Mouse (Mus musculus) gastrocnemius, postnatal 25 days (tissue): ENCODE results near the gene Rpl41. TPM values are rescaled to one million over a fixed set of nuclear protein-coding genes. Genes with fewer than 3 reads are reported as not detected.
"Not testable (repeated sequence)": the region's sequence is repeated elsewhere in the genome, so short reads cannot be mapped to it uniquely, and the experiment has no call there.

ENCODE experiments used
- DNase-seq: peaks from one replicate; pipeline ENCODE4 v3.0.0; 2022
- total RNA-seq, 2 experiments: library from RNA; stranded (reverse); gene quantifications; 1 replicate in 1 of 2; 2 replicates in 1 of 2; pipeline ENCODE4 v1.2.3; 2021

The Rpl41 gene
- total RNA-seq, 2 experiments from 2014 or later = 972 to 1,021 TPM

GRCm38 (mm10) chr10:128524732-128525662 lies 24.1 kb downstream of the Rpl41 start:
- DNase-seq = peak; percentile 50

- DNase-seq = no peak
Observed at GRCm38 (mm10) chr10:128524111-128524731, 24.9 kb downstream of the Rpl41 start.

DNA sequence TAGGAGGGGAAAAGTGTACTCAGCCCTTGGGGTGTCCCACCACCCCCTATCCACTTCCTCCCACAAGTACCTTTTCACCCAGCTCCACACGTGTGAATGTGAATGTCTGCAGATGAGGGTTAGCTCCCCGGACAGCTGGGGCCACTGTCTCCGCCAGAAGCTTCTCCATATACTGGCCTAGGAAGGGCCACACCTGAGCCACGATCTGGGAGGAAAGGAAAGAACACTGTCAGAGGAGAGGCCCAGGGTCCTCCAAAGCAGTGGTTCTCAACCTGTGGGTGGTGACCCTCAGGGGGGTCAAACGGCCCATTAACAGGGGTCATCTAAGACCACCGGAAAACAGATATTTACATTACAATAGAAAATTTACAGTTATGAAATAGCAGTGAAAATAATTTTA lies 26.8 kb downstream of the Rpl41 start:
- DNase-seq = no peak

DNA sequence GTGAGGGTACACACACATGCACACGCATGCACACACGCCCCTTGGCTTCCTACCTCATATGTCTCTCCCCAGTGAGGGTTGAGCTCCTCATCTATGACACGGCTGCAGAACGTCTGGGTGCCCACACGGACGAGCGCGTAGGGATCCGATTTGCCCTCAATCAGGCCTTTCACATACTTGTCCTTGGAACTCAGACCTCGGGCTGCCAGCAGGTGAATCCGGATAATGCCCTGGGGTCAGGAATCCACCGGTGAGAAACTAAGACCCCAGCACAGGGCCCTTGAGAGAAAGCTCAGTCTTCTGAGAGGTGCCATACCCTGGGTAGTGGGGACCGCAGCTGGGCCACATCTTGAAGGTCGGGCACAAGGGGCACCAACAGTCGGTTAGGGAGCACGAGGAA lies 28.5 kb downstream of the Rpl41 start:
- no peak for DNase-seq

- DNase-seq = no peak
Observed at GRCm38 (mm10) chr10:128518833-128519232, 30.3 kb downstream of the Rpl41 start.

GRCm38 (mm10) chr10:128516677-128517076 lies 32.4 kb downstream of the Rpl41 start:
- DNase-seq = no peak

DNA sequence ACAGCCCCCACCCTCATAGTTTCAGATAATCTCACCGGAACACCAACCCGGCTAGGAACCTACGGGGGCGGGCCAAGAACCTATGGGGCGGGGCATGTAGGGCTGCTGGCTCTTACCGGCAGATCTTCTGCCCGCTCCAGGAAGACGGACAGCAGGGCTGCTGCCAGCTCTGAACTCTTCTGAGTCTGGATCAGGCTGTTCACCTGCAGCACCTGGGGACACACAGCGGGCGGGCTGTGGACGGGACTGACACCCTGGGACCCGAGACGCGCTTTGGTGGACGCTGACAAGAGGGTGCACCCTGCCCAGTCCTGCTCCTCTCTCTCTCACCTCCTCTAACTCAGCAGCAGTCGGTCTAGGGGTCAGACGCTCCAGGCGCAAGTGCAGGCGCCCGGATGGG lies 33.1 kb downstream of the Rpl41 start:
- no peak for DNase-seq

GRCm38 (mm10) chr10:128515044-128515443 lies 34.1 kb downstream of the Rpl41 start:
- DNase-seq = no peak

GRCm38 (mm10) chr10:128511761-128512160 lies 37.3 kb downstream of the Rpl41 start:
- no peak for DNase-seq

DNA sequence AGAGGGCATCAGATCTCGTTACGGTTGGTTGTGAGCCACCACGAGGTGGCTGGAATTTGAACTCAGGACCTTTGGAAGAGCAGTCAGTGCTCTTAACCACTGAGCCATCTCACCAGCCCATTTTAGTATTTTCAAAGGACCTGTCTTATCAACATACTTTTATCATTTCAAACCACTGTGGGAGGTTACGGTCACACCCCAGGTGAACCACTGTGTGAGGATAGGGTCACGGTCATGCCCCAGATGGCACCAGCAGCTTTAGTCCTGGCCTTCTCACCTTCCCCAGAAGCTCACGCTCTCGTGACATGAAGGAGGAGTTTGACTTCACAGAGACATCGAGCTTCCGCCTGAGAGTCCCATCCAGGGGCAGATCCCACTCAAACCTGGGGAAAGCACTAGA lies 37.9 kb downstream of the Rpl41 start:
- no peak for DNase-seq

DNA sequence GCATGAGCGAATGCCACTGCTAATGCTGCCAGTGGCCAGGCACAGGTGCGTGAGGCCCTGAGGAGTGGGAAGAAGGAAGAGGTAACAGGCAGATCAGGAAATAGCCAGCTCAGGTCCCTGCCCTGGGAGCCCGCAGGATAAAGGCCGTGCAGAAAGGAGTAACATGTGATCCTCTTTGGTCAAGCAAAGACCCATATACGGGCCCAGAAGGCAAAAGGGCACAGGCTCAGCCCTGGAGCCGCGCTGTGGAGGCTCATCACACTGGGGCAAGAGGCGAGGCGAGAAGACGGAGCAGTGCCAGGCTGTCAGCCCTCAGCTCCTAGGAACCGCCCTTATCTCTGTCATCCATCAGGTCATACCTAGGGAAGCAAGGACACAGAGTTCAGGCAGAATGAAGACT lies 38.8 kb downstream of the Rpl41 start:
- DNase-seq = no peak

DNA sequence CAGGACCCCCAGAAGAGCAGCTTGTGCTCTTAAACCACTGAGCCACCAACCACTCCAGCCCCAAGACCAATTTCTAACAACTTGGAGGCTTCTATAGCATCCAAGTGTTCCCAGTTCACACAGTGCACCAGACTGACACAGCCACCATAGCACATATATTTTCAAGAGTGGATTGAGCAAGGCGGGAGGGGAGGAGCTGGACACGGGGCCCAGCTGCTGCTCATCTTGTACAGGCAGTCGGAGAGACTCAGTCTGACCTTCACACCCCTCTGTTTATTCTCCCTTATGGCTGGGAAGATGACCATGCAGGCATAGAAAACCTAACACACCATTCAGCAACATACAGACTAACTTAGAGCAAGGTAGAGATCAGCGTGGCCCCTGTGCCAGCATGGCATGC lies 39.3 kb downstream of the Rpl41 start:
- no peak for DNase-seq

DNA sequence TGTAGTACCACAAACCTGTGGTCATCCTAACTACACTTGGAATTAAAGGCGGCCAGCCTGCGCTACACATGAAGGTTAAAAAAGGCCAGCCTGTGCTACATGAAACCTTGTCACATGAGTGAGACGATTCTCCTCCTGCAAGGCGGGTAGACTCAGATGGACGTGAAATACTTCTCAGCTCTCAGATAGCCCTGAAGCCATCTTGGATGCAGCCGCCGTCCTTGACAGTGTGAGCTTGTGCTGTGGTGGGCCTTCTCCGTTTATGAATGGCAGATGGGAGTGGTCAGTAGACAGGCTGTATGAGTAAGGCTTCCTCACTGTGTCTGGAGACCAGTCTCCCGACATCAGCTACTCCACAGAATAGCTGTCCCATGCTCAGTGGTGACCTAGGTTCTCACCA lies 39.9 kb downstream of the Rpl41 start:
- no peak for DNase-seq

GRCm38 (mm10) chr10:128508260-128508659 lies 40.8 kb downstream of the Rpl41 start:
- DNase-seq = no peak

DNA sequence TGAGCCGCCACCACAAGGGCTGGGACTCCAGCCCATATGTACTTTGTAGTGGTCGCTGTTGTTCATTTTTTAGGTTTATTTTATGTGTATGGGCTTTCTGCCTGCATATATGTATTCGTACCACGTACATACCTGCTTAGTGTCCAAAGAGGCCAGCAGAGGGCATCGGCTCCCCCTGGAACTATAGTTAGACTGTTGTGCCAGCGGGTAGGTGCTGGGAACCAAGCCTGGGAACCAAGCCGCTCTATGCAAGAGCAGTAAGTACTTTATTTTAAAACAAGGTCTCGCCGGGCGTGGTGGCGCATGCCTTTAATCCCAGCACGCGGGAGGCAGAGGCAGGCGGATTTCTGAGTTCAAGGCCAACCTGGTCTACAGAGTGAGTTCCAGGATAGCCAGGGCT lies 43.1 kb downstream of the Rpl41 start:
- no peak for DNase-seq

DNA sequence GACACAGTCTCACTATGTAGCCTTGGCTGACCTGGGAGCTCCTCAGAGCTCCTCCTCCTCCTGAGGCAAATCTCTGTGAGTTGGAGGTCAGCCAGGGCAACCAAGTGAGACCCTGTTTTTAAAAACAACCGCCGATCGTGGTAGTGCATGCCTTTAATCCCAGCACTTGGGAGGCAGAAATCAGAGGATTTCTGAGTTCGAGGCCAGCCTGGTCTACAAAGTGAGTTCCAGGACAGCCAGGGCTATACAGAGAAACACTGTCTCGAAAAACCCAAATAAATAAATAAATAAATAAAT lies 43.8 kb downstream of the Rpl41 start:
- DNase-seq = not testable (repeated sequence)

DNA sequence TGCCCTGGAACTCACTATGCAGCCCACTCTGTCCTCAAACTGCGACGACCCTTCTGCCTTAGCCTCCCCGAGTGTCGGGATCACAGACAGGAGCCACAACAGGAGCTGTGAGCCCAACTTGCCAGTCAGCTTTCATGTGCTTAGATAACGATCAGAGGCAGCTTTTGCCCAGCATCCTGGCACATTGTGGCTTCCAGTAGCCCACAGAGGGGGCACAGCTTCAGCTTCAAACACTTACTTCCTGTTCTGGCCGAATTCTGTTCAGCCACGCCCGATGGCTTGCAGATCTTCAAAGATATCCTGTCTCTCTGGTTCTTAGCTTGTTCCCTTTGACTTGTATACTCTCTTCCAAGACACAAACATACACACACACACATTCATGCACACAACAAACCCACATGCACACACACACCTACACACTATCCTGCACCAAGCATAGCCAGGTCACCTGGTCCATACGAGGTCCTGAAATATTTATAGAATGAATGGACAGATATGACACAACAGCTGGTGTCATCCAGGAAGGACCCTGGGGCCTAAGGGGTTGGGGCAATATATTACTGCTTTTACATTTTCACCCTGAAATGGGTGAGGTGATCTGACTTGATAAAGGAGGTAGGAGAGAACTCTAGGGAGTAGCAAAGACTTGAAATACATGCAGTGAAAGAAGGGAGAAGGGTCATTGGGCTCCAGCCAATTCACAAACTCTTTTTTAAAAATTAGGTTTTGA lies 44.3 kb downstream of the Rpl41 start:
- no peak for DNase-seq

GRCm38 (mm10) chr10:128504012-128504411 lies 45.1 kb downstream of the Rpl41 start:
- no peak for DNase-seq

GRCm38 (mm10) chr10:128503532-128503931 lies 45.6 kb downstream of the Rpl41 start:
- DNase-seq = no peak

- peak; percentile 48 for DNase-seq
Observed at GRCm38 (mm10) chr10:128502341-128502740, 46.8 kb downstream of the Rpl41 start.

DNA sequence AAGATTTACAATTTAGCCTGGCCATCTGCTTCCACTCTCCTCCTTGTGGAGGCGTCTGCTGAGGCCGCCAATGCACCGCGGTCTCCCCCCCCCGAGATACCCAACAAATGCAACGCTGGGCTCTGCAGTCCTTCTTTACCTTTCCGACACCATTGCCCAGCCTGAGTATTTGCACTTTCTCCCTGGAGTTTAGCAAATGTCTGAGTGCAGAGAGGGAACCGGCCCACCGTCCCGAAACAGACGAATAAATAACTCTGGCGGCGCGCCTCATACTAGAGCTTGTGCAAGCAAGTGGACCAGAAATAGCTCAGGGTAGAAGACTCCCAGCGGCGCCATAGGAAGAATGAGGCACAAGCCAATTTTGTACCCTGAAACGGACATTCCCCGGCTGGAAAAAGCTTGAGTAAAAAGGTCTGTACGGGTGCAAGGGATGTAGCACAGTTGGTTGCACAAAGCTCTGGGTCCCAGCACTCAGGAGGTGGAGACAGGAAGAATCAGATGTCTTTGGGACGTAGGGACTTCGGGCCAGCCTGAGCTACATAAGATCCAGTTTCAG lies 49.9 kb downstream of the Rpl41 start:
- DNase-seq = peak; percentile 57

GRCm38 (mm10) chr10:128498590-128498989 lies 50.5 kb downstream of the Rpl41 start, which contains the start of gene Myl6b:
Gene Myl6b (minus strand): TSS chr10:128498685.
- DNase-seq = peak; percentile 98
